Mouse (Mus musculus) midbrain, postnatal 0 days (tissue): ENCODE measurements around the gene Kif28. TPM values are rescaled to one million over a fixed set of nuclear protein-coding genes. Genes with fewer than 3 reads are reported as not detected.

ENCODE experiments used
- ATAC-seq: fragments of 200-750 bp; cut with Nextera tagmentation; 2 replicates; pipeline ENCODE4 v1.8.0; 2017; ENCODE audit warnings: moderate number of reproducible peaks, mild to moderate bottlenecking, moderate TSS enrichment, moderate library complexity; ENCODE audit not compliant: low FRiP score
- DNase-seq: peaks from one replicate; pipeline ENCODE4 v3.0.0-alpha.2; 2015; ENCODE audit warnings: low spot score
- H3K27ac ChIP-seq: fragments of 300-500 bp; sonication (generic); 2 replicates; pipeline ENCODE4 v1.5.1; 2014; ENCODE audit warnings: low read depth, mild to moderate bottlenecking, low read length, mixed read lengths
- H3K27me3 ChIP-seq: fragments of 300-500 bp; sonication (generic); 2 replicates; pipeline ENCODE4 v1.6.1; 2014; ENCODE audit warnings: low read length, control low read depth, mixed read lengths; ENCODE audit not compliant: insufficient read depth
- H3K36me3 ChIP-seq: fragments of 300-500 bp; sonication (generic); 2 replicates; pipeline ENCODE4 v1.6.1; 2014; ENCODE audit warnings: low read length, control low read depth, mixed read lengths; ENCODE audit not compliant: insufficient read depth
- H3K4me1 ChIP-seq: fragments of 300-500 bp; sonication (generic); 2 replicates; pipeline ENCODE4 v1.6.1; 2014; ENCODE audit warnings: mild to moderate bottlenecking, control low read depth, antibody characterized with exemption, low read length, mixed read lengths; ENCODE audit not compliant: insufficient read depth
- H3K4me2 ChIP-seq: fragments of 300-500 bp; sonication (generic); 2 replicates; pipeline ENCODE4 v1.6.1; 2014; ENCODE audit warnings: low read depth, mild to moderate bottlenecking, low read length, mixed read lengths; ENCODE audit not compliant: poor library complexity, severe bottlenecking
- H3K4me3 ChIP-seq: fragments of 300-500 bp; sonication (generic); 2 replicates; pipeline ENCODE4 v1.5.1; 2014; ENCODE audit warnings: low read depth, mild to moderate bottlenecking, low read length, moderate library complexity
- H3K9ac ChIP-seq: fragments of 300-500 bp; sonication (generic); replicated peaks from 2 replicates; pipeline ENCODE4 v1.6.1; 2014; ENCODE audit warnings: mild to moderate bottlenecking, low read length, moderate library complexity, mixed read lengths; ENCODE audit not compliant: poor library complexity, severe bottlenecking
- H3K9me3 ChIP-seq: fragments of 300-500 bp; sonication (generic); 2 replicates; pipeline ENCODE4 v1.6.1; 2016; ENCODE audit warnings: low read length, control low read depth
- CTCF ChIP-seq: IDR thresholded peaks from 2 replicates; pipeline ENCODE4 v1.5.1; 2016; ENCODE audit warnings: antibody characterized with exemption, mild to moderate bottlenecking
- WGBS: fragments of 180-500 bp; shearing (Covaris S2); extraction: QIAGEN DNeasy Blood & Tissue Kit; methylation state at CpG from one replicate; pipeline ENCODE4 v1.1.7; 2014; 5-methylcytosine and 5-hydroxymethylcytosine counted together
- polyA plus RNA-seq: library from polyadenylated mRNA; unstranded; fragments of >200 nt; fragmentation: Nextera tagmentation; extraction: Ambion mirVana; gene quantifications from 2 replicates; pipeline ENCODE4 v1.2.1, GENCODE M21; 2015
- total RNA-seq: library from RNA; depleted of rRNA; stranded (reverse); fragments of >200 nt; gene quantifications from 2 replicates; pipeline ENCODE4 v1.2.3, GENCODE M21; 2014; rRNA removed

Kif28 gene
- total RNA-seq (0.22 TPM in 1 of 2 replicates, not detected in the other), polyA plus RNA-seq (not detected in 2 replicates)

DNA sequence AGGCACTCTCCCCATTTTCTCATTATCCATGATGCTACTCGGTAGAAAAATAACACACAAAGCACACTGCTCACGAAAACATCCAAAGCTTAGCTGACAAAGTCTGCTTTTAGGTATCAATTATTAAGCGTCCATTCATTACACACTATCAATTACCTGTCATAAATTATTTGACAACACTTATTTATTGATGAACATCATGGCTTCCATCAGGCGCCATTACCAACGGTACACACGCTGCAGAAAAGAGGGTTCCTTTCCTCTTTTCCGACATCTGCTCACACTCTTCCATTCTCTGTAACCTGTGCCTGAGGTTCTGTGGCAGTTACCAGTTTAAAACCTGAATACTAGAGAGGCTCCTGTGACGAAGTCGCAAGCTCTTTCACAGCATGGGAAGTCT lies at the start of gene Kif28:
Gene Kif28, minus strand, starts transcription at position 101 of the 400 bp plus-strand sequence.
- ATAC-seq (no peak), DNase-seq (no peak)
- Histone ChIP-seq H3K9ac (no peak within 1 kb of the TSS), H3K27me3 (no peaks in the 10 kb centered on the region), H3K4me1 (no peaks in the 10 kb centered on the region), H3K4me3 (no peak within 1 kb of the TSS), H3K4me2 (no peak within 1 kb of the TSS), H3K36me3 (peaks cover 15% of the 10 kb centered on the region; the same call in 1 of the 2 replicates), H3K9me3 (no peaks in the 10 kb centered on the region), H3K27ac (no peak within 1 kb of the TSS)
- WGBS: 96% methylated on average over 9 of the region's 9 CpGs
- TF ChIP-seq CTCF: no peak

DNA sequence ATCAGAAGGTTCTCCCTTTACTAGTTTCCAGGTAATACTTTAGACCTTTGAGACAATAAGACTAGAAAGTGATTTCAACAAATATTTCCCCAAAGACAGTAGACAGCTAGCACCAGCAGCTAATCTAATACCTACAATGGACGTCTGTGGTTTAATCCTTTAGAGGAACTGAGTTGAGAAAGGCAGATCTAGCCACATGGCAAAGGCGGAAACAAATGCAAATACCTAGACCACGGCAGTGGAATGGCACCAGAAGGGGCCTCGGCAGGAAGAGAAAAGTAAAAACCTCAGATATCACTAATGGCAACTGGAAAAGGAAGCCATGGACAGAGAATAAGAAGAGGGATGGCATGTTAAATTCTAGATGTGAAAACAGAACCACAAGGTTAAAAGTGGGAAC lies 42.2 kb upstream of the Kif28 start:
- Histone ChIP-seq H3K27me3 (no peaks in the 10 kb centered on the region), H3K4me2 (no peak overlapping the region), H3K27ac (no peak overlapping the region), H3K4me1 (no peaks in the 10 kb centered on the region), H3K9ac (no peak overlapping the region), H3K9me3 (no peaks in the 10 kb centered on the region), H3K36me3 (peaks cover 33% of the 10 kb centered on the region), H3K4me3 (no peak overlapping the region)
- no peak for TF ChIP-seq CTCF
- DNase-seq (no peak), ATAC-seq (no peak)
- 78% methylated on average over 4 of the region's 4 CpGs for WGBS

DNA sequence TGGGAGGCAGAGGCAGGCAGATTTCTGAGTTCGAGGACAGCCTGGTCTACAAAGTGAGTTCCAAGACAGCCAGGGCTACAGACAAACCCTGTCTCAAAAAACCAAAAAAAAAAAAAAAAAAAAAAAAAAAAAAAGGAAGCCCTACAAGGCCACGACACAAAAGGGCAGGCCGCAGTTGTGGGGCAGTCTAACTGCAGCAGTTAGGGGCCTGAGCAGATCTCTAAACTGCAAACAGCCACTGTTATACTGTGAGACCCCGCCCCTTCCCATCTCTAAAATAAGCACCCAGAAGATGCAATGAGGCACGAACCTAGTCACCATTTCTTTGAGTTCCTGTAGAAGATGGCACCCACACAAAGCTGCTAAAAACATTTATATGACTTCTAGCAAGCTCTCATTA lies 40.4 kb upstream of the Kif28 start:
- DNase-seq (no peak), ATAC-seq (no peak)
- Histone ChIP-seq H3K27me3 (no peaks in the 10 kb centered on the region), H3K4me1 (no peaks in the 10 kb centered on the region), H3K9me3 (no peaks in the 10 kb centered on the region), H3K36me3 (peaks cover 37% of the 10 kb centered on the region), H3K27ac (no peak overlapping the region), H3K4me3 (no peak overlapping the region), H3K4me2 (no peak overlapping the region), H3K9ac (no peak overlapping the region)
- no peak for TF ChIP-seq CTCF
- 94% methylated on average over 5 of the region's 5 CpGs for WGBS

DNA sequence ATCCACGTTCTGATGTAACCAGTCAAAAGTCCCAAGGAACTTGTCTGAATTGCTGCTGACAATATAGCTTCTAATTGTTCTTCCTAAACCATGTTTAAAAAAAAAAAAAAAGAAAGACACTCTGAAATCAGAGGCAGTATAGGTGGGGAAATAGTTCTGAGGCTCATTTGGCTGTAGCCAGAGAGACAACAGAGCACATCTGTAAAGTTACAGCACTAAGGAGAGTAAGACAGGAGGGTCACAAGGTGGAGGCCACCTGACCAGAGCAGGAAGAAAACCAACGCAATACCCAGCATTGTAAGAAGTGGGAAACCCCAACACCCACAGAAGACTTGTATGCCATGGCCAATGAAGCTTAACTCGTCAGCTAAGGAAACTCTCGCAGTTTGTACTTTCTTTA lies 39.0 kb upstream of the Kif28 start:
- TF ChIP-seq CTCF: no peak
- ATAC-seq (no peak), DNase-seq (no peak)
- H3K9me3 ChIP-seq: no peaks in the 10 kb centered on the region
- no peak overlapping the region for H3K27ac ChIP-seq
- no peaks in the 10 kb centered on the region for H3K27me3 ChIP-seq
- no peak overlapping the region for H3K4me2 ChIP-seq
- H3K4me1 ChIP-seq: no peaks in the 10 kb centered on the region
- H3K36me3 ChIP-seq: peaks cover 40% of the 10 kb centered on the region
- H3K9ac ChIP-seq: no peak overlapping the region
- WGBS: 85% methylated on average over 4 of the region's 4 CpGs
- no peak overlapping the region for H3K4me3 ChIP-seq

DNA sequence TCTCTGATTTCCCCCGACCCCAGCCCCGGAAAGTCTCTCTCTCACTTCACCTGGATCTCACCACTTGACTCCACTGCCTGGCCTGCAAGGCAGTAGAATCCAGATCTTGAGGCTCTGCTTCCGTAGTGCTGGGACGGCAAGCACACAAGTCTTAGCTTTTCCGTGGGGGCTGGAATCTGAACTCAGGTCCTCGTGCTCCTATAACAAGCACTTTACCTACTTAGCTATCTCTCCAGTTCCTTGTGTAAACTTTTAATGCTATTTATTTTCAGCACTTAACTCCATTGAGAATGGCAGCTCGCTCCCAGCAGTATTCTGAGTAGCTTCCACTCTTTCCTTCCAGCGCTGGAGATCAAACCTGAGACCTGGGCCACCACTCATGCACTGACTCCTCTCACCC lies 31.8 kb upstream of the Kif28 start:
- no peak for TF ChIP-seq CTCF

DNA sequence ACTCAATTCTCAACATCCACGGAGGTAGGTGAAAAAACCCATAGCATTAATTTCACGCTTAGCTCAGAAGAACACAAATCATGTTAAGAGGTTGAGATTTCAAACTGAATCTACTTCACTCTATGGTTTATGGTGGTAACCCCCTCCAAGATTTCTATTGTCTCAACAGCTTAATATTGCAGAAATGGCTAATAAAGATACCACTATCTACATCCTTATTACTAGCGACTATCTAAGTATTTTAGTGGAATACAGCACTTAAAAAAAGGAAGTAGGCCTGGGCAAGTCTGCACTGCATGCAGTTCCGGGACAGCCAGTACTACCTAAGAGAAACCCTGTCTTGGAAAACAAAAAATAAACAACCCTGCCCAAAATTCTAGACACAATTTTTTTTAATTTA lies 15.5 kb upstream of the Kif28 start:
- DNase-seq (no peak), ATAC-seq (no peak)
- no peak overlapping the region for H3K4me3 ChIP-seq
- H3K9me3 ChIP-seq: no peaks in the 10 kb centered on the region
- no peak overlapping the region for H3K9ac ChIP-seq
- 82% methylated on average over 4 of the region's 4 CpGs for WGBS
- no peak overlapping the region for H3K27ac ChIP-seq
- no peak overlapping the region for H3K4me2 ChIP-seq
- TF ChIP-seq CTCF: no peak
- no peaks in the 10 kb centered on the region for H3K27me3 ChIP-seq
- no peaks in the 10 kb centered on the region for H3K4me1 ChIP-seq
- peaks cover 42% of the 10 kb centered on the region for H3K36me3 ChIP-seq

More for the DNA sequence above, 31.8 kb upstream of the Kif28 start:
- no peaks in the 10 kb centered on the region for H3K27me3 ChIP-seq
- H3K9ac ChIP-seq: no peak overlapping the region
- no peak overlapping the region for H3K27ac ChIP-seq
- no peaks in the 10 kb centered on the region for H3K9me3 ChIP-seq
- peaks cover 54% of the 10 kb centered on the region for H3K36me3 ChIP-seq
- WGBS: 95% methylated on average over 8 of the region's 8 CpGs
- no peak overlapping the region for H3K4me2 ChIP-seq
- no peak for DNase-seq
- no peaks in the 10 kb centered on the region for H3K4me1 ChIP-seq
- no peak overlapping the region for H3K4me3 ChIP-seq
- no peak for ATAC-seq
